Mouse (Mus musculus) CH12F3 (cell line): ENCODE measurements around the gene Car10.

ENCODE experiments used
- in situ Hi-C: fragments of 300-500 bp; cut with MboI; formaldehyde crosslinking; loops from 2 replicates; pipeline ENCODE4 v1.14.3; 2020; ENCODE audit warnings: low sequenced_read_pairs

Gene Car10

DNA sequence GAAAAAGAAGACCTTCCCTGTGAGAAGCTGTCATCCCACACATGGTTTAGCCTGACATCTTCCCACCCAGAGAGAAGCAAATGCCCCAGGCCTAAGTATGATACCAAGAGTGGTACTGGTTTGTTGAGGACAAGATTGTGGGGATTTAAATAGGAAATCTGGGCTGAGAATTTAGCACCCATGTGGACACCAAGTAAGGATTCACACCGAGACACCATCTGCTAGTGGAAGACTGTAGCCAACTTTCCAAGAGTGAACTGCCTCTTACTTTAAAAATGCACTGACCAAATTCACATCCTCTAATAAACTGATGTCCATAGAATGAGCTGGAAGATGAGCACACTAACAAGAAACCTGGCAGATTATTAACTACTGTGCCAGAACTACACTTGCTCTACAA is 389.2 kb downstream of the Car10 start:
- in situ Hi-C loops = no loop called here

DNA sequence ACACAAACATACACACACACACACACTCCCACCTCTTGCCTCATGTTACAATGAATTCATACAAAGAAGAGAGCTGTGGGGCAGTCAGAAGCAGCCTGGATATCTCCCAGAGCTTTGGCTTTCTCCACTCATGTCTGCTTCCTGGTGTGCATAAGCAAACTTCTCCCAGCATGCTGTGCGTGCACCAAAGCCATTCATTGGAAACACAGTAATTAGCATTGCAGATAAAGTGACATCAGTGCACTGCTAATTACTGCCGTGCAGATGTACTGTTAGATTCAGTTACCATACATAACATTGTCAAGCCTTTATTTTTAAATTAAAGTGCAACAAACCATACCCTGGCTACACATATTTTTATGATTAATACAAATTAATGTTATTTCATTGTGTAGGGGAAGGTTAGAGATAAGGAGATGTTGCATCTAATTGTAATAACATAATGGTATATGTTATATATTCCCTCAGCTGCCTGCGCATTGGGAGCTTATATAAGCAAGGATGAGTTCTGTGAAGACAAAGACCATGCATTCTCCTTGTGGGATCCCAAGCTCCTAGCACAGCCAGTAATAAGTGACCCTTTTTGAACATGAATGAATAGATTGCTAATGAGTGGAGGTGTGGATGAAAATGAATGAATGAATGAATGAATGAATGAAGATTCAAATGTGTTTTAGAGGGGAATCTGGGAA is 390.2 kb downstream of the Car10 start:
- in situ Hi-C loops = no loop called here

DNA sequence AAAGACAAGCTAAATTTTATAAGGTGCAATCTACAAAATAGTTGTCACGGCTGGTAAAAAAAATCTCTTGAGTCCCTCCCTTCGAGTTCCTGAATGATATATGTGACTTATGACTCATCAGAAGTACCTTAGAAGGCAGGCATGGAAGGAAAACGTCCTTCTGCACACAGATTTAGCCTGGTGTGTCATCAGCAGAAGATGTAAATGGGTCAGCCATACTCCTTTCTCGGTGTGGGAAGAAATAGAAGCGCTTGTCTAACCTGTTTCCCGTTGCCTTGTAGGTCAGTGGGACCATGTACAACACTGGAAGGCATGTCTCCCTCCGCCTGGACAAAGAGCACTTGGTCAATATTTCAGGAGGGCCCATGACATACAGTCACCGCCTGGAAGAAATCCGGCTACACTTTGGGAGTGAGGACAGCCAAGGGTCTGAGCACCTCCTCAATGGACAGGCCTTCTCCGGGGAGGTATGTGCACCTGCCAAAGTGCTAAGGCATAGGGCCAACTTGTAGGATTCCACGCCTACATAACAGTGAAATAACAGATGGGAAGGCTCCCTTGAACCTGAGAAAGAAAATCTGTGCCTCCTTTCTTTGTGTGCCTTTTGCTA is 392.5 kb downstream of the Car10 start:
- in situ Hi-C loops = no loop called here

GRCm38 (mm10) chr11:93497896-93498295 is 400.1 kb downstream of the Car10 start:
- in situ Hi-C loops = no loop called here

GRCm38 (mm10) chr11:93500442-93500841 is 402.6 kb downstream of the Car10 start:
- in situ Hi-C loops = no loop called here

DNA sequence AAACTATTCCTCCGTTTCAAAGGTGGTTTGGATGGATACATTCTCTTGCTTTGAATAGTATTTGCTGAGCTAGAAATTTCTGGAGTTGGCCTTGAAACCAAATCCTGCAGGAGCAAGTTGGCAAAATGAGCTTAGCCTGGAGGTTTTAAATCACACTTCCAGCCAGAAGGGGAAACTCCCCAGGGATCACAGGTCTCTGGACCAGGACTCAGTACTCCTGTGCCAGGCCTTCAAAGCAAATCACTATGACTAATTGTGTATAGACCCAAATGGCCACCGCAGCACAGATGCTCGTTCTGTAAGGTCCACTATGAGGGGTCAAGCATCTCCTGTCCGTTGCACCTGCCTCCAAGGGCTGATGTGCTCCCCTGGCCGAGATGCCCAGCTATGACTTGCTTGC is 403.8 kb downstream of the Car10 start:
- in situ Hi-C loops = no loop called here

DNA sequence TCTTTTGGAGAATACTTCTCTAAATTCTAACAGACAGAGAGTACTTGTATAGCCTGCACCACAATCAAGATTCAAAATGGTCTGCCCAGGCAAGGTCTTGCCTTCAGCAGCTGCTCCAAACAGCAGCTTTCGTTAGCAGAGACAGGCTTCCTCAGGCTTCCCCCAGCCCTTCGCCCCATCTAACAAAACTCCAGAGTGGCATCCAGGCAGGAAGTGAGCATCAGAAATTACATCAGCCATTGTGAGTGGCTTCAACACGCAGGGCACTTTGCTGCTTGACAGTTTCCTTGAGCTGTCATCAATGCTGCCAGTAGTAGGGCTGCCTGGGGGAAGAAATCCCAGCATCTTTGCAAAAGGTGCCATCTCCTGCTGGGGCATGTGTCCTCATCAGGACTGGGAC is 405.0 kb downstream of the Car10 start:
- in situ Hi-C loops = no loop called here

GRCm38 (mm10) chr11:93503469-93503868 is 405.6 kb downstream of the Car10 start:
- in situ Hi-C loops = no loop called here

- in situ Hi-C loops = no loop called here
Measured at GRCm38 (mm10) chr11:93509527-93510235, 411.9 kb downstream of the Car10 start.

GRCm38 (mm10) chr11:93512843-93513242 is 415.0 kb downstream of the Car10 start:
- in situ Hi-C loops = no loop called here

DNA sequence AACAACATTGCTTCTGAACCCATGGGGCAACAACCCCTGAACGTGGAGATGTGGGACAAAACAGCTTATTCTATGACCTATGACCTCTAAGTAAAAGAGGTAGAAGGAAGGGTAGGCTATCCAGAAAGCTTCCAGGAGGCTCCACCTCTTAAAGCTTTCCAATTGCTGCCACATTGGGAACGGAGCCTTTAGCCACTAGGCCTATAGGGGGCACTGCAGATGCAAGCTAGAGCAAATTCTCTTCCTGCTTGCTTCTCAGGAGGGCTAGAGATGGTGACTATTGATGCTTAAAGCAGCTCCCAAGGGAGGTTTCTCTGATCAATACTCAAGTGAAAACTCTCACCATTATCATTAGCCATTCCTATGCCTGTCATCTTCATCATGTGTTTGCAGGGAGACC is 416.6 kb downstream of the Car10 start:
- in situ Hi-C loops = no loop called here

DNA sequence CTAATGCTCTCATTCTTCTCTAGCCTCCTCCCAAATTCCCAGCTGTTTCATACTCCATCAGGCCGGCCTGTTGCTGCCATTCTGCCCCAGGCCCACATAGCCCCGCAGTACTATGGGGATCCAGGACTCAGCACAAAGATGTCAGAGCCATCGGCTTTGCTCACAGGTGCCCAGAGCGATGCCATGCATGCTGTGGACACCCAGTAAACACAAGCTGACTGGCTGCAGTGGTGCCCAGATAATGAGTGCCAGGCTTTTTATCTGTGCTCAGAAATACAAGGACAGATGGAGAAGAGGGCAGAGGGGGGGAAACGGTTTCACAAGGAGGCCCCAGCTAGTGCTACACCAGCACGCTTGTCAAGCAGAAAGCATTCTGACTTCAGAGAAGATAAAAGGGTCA is 417.7 kb downstream of the Car10 start:
- in situ Hi-C loops = no loop called here

DNA sequence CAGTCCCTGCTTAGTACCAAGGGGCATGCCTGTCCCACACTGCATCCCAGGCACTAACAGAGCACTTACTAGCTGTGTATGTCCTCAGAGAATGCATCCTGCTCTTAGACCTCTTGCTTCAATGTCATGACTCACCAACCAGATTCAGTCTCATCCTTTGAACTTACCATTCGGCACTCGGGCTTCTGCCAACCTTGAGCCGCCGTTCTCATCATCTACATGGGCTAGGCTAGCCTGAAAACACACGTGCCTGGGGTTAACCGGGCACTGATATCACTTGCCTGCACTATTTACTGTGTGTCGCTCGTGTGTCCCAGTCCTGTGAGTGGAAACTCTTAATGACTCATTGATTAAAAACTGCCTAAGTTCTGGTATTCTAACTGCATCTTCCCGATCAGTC is 418.4 kb downstream of the Car10 start:
- in situ Hi-C loops = no loop called here

DNA sequence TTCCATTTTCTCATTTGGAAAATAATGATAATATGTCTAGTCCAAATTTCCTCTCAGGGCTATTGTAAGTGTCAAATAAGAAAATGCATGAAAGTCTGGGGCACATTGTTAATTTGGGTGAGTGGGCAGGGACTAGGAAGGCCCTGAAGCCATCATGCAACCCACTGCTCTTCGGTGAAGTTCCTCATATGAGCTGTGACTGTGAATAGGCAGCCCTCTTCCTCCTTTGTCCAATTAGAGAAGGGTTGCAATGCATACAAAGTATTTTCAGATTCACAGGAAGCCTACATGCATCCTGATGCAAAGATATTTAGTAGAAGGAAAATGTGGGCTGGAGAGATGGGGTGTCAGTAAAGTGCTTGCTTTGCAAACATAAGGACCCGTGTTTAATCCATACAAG is 419.1 kb downstream of the Car10 start:
- in situ Hi-C loops = no loop called here

- in situ Hi-C loops = no loop called here
Measured at GRCm38 (mm10) chr11:93522501-93522900, 424.7 kb downstream of the Car10 start.

GRCm38 (mm10) chr11:93525921-93526320 is 428.1 kb downstream of the Car10 start:
- in situ Hi-C loops = no loop called here

DNA sequence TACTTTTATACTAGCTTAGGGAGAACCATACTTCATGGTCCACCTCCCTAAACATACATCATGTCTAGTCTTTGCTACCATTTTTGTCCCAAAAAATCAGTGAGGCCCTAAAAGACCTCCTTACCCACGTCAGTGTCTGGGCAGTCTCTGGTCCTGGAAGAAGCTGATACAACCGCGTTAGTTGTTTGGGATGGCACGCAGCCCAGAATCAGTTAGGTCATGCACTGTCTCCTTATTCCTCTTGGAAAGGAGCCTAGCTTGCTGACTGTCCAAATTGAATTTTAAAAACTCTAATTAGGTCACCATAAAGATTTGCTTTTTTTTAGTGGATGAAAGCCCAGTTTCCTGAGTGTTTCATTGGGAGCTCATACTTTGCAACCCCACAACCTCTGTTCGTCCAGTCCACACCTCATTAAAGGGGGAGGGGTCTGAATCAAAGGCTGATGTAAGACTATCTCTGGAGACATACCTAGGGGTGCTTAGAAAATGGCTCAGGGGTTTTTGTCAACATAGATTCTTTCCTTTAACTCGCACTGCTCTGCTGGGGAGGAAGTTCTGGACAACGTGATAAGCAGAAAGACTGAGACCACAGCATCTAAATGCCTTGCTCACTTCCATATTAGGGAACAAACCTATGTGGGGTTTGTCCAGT is 433.3 kb downstream of the Car10 start:
- in situ Hi-C loops = no loop called here

DNA sequence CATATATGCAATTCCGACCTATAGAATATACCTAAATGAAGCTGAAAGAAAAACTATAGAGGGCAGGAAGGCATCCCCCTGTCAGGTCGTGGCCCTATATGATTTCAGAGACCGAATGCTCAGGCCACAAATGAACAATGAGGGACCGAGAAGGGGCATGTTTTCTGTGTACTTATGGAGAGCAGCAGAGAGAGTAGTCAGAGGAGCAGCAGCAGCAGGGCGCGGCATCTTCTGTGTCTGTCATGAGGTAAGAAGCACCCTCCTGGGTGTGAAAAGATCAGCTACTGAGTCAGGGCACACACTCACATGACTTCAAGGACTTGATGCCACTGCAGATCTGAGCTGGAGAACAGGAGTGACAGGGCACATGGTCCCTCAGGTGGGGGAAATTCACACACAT is 438.4 kb downstream of the Car10 start:
- in situ Hi-C loops = no loop called here

GRCm38 (mm10) chr11:93548904-93549303 is 451.1 kb downstream of the Car10 start:
- in situ Hi-C loops = no loop called here

- in situ Hi-C loops = no loop called here
Measured at GRCm38 (mm10) chr11:93550908-93551307, 453.1 kb downstream of the Car10 start.

GRCm38 (mm10) chr11:93559118-93559517 is 461.3 kb downstream of the Car10 start:
- in situ Hi-C loops = no loop called here

GRCm38 (mm10) chr11:93560570-93560969 is 462.7 kb downstream of the Car10 start:
- in situ Hi-C loops = no loop called here
